Mouse (Mus musculus): ENCODE measurements around the gene Pla2g3.
A peak's percentile ranks its signal among the peaks of the same experiment; 100 is the strongest.

The Pla2g3 gene

GRCm38 (mm10) chr11:3536745-3537333 is 48.8 kb downstream of the Pla2g3 start:
- no peak for DNase-seq (ENCODE audit: low read depth, low spot score)

- no peak for DNase-seq (ENCODE audit: low read depth, low spot score)
These were observed 49.6 kb downstream of the Pla2g3 start for GRCm38 (mm10) chr11:3537711-3538110.

- DNase-seq (ENCODE audit: low read depth, low spot score): no peak
These were observed 50.3 kb downstream of the Pla2g3 start for GRCm38 (mm10) chr11:3538341-3538740.

- DNase-seq (ENCODE audit: low read depth, low spot score): peak; percentile 78
These were observed 51.2 kb downstream of the Pla2g3 start for GRCm38 (mm10) chr11:3539111-3539825.

- DNase-seq (ENCODE audit: low read depth, low spot score): no peak
These were observed 51.7 kb downstream of the Pla2g3 start for GRCm38 (mm10) chr11:3539826-3540196.

- no peak for DNase-seq (ENCODE audit: low read depth, low spot score)
These were observed 52.5 kb downstream of the Pla2g3 start, which contains the start of gene Smtn for GRCm38 (mm10) chr11:3540451-3541085. Gene Smtn (minus strand): TSS chr11:3540612.

- no peak for DNase-seq (ENCODE audit: low read depth, low spot score)
These were observed 53.8 kb downstream of the Pla2g3 start for GRCm38 (mm10) chr11:3541932-3542331.

GRCm38 (mm10) chr11:3543001-3543400 is 54.9 kb downstream of the Pla2g3 start:
- DNase-seq (ENCODE audit: low read depth, low spot score): no peak

GRCm38 (mm10) chr11:3544409-3544808 is 56.3 kb downstream of the Pla2g3 start:
- no peak for DNase-seq (ENCODE audit: low read depth, low spot score)

GRCm38 (mm10) chr11:3545531-3546241 is 57.6 kb downstream of the Pla2g3 start:
- no peak for DNase-seq (ENCODE audit: low read depth, low spot score)

- no peak for DNase-seq (ENCODE audit: low read depth, low spot score)
These were observed 58.1 kb downstream of the Pla2g3 start for GRCm38 (mm10) chr11:3546242-3546562.

GRCm38 (mm10) chr11:3547047-3547446 is 59.0 kb downstream of the Pla2g3 start:
- DNase-seq (ENCODE audit: low read depth, low spot score): no peak

GRCm38 (mm10) chr11:3547969-3548368 is 59.9 kb downstream of the Pla2g3 start:
- DNase-seq (ENCODE audit: low read depth, low spot score): no peak

- DNase-seq (ENCODE audit: low read depth, low spot score): no peak
These were observed 60.6 kb downstream of the Pla2g3 start for GRCm38 (mm10) chr11:3548564-3549295.

Measured in retina, postnatal 7 days (tissue).